Mouse (Mus musculus): ENCODE measurements at regions not wholly inside any gene's neighbourhood (a gene's known extent, or its start where the extent isn't known, plus 50 kb on each side); places are given as distances from the start of the nearest gene placed in this dataset.
"Not testable (repeated sequence)": the region's sequence is repeated elsewhere in the genome, so short reads cannot be mapped to it uniquely, and the experiment has no call there.

GRCm38 (mm10) chr7:83392625-83393024 lies 192.1 kb upstream of the Tmc3 start:
- no peak for DNase-seq (ENCODE audit: low read depth, low spot score)

GRCm38 (mm10) chr7:83394156-83394555 lies 190.6 kb upstream of the Tmc3 start:
- no peak for DNase-seq (ENCODE audit: low read depth, low spot score)

- no peak for DNase-seq (ENCODE audit: low read depth, low spot score)
Measured at GRCm38 (mm10) chr7:83399668-83400067, 185.1 kb upstream of the Tmc3 start.

GRCm38 (mm10) chr7:83401001-83401400 lies 183.7 kb upstream of the Tmc3 start:
- DNase-seq (ENCODE audit: low read depth, low spot score): no peak

GRCm38 (mm10) chr7:83412745-83413144 lies 172.0 kb upstream of the Tmc3 start:
- DNase-seq (ENCODE audit: low read depth, low spot score): not testable (repeated sequence)

GRCm38 (mm10) chr7:83429929-83430556 lies 154.7 kb upstream of the Tmc3 start:
- DNase-seq (ENCODE audit: low read depth, low spot score): no peak

GRCm38 (mm10) chr7:83431094-83431493 lies 153.6 kb upstream of the Tmc3 start:
- DNase-seq (ENCODE audit: low read depth, low spot score): no peak

- DNase-seq (ENCODE audit: low read depth, low spot score): no peak
Measured at GRCm38 (mm10) chr7:83432843-83433242, 151.9 kb upstream of the Tmc3 start.

GRCm38 (mm10) chr7:83433959-83434715 lies 150.6 kb upstream of the Tmc3 start:
- DNase-seq (ENCODE audit: low read depth, low spot score): no peak

- no peak for DNase-seq (ENCODE audit: low read depth, low spot score)
Measured at GRCm38 (mm10) chr7:83438538-83439393, 146.0 kb upstream of the Tmc3 start.

- DNase-seq (ENCODE audit: low read depth, low spot score): peak; percentile 53
Measured at GRCm38 (mm10) chr7:83443596-83444278, 141.0 kb upstream of the Tmc3 start.

- DNase-seq (ENCODE audit: low read depth, low spot score): no peak
Measured at GRCm38 (mm10) chr7:83444279-83444615, 140.5 kb upstream of the Tmc3 start.

- no peak for DNase-seq (ENCODE audit: low read depth, low spot score)
Measured at GRCm38 (mm10) chr7:83445181-83445926, 139.4 kb upstream of the Tmc3 start.

- no peak for DNase-seq (ENCODE audit: low read depth, low spot score)
Measured at GRCm38 (mm10) chr7:83450346-83450745, 134.4 kb upstream of the Tmc3 start.

- no peak for DNase-seq (ENCODE audit: low read depth, low spot score)
Measured at GRCm38 (mm10) chr7:83452309-83452708, 132.4 kb upstream of the Tmc3 start.

- peak; percentile 57 for DNase-seq (ENCODE audit: low read depth, low spot score)
Measured at GRCm38 (mm10) chr7:83459520-83459919, 125.2 kb upstream of the Tmc3 start.

- DNase-seq (ENCODE audit: low read depth, low spot score): no peak
Measured at GRCm38 (mm10) chr7:83467006-83467405, 117.7 kb upstream of the Tmc3 start.

GRCm38 (mm10) chr7:83469856-83470255 lies 114.9 kb upstream of the Tmc3 start:
- not testable (repeated sequence) for DNase-seq (ENCODE audit: low read depth, low spot score)

GRCm38 (mm10) chr7:83471111-83471510 lies 113.6 kb upstream of the Tmc3 start:
- DNase-seq (ENCODE audit: low read depth, low spot score): no peak

GRCm38 (mm10) chr7:83474471-83474870 lies 110.3 kb upstream of the Tmc3 start:
- no peak for DNase-seq (ENCODE audit: low read depth, low spot score)

GRCm38 (mm10) chr7:83474986-83475385 lies 109.7 kb upstream of the Tmc3 start:
- no peak for DNase-seq (ENCODE audit: low read depth, low spot score)

Data from embryo, embryonic 11.5 days (tissue).